8 mouse cellular contexts compared by ENCODE assay signal in the genomic region with DNA sequence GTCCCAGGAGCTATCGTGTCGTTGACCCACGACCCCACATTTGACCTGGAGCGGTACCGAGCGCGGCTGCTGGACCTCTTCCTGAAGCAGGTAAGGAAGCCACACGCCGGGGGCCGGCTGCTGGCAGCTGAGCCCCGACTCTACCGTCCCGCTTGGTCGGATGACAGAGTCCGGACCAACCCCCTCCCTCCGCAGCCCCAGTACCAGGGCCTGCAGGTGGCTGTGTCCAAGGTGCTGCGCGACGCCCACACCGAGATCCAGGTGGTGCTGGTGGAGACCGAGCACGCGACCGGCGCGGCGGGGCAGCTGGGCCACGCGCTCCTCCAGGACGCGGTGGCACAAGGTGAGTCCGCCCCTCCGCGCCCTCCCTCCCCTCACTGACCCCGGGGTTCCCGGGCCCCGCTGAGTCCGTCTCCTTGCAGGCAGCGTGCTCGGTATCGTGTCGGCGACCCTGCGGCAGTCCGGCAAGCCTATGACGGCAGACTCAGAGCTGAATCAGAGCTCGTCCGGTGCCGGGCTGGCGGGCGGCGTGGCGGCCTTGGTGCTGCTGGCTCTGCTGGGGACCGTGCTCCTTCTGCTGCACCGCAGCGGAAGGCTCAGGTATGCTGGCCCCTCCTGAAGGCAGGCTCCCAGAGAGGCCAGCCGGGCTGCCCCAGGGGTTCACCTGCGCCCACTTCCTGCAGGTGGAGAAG. TPM values are rescaled to one million over a fixed set of nuclear protein-coding genes. Genes with fewer than 3 reads are reported as not detected.
DNase-seq lines count a peak whose midpoint lies in the region; ATAC-seq and TF ChIP-seq lines count a peak whose summit lies in the region.

No protein-coding gene starts in this region.

- peaks cover 31% of the 10 kb centered on the region for H3K4me1 ChIP-seq in heart, embryonic 13.5 days
- peaks cover 19% of the 10 kb centered on the region for H3K4me1 ChIP-seq in forebrain, embryonic 12.5 days
- H3K4me1 ChIP-seq in liver, embryonic 13.5 days (replicated peaks) = peaks cover 39% of the 10 kb centered on the region
- H3K4me1 ChIP-seq in thymus, adult 2 months (replicated peaks; ENCODE audit: control insufficient read depth, insufficient read depth, low read length) = peaks cover 6% of the 10 kb centered on the region; the same call in 1 of the 2 replicates

- peak overlapping the region; percentile 53 for H3K4me3 ChIP-seq in heart, embryonic 13.5 days
- peak overlapping the region; percentile 40 for H3K4me3 ChIP-seq in forebrain, embryonic 12.5 days (replicated peaks)
- H3K4me3 ChIP-seq in liver, embryonic 13.5 days (replicated peaks) = peak overlapping the region; percentile 40
- no peak overlapping the region for H3K4me3 ChIP-seq in thymus, adult 2 months (ENCODE audit: control insufficient read depth, insufficient read depth, low read length)

- no peak for TF ChIP-seq POLR2A in thymus, adult 2 months (IDR thresholded peaks at IDR 0.05; ENCODE audit: control insufficient read depth, extremely low read depth, insufficient read depth, low read length, poor library complexity)

- TF ChIP-seq CTCF in thymus, adult 2 months (IDR thresholded peaks at IDR 0.05; ENCODE audit: borderline replicate concordance, control insufficient read depth, extremely low read depth, insufficient read depth, low read length, poor library complexity) = no peak

- H3K9ac ChIP-seq in heart, embryonic 13.5 days = peak overlapping the region; percentile 77
- H3K9ac ChIP-seq in forebrain, embryonic 12.5 days = 0 out of 2 replicates have a peak overlapping the region, but pooled peaks have one; percentile 3
- H3K9ac ChIP-seq in liver, embryonic 13.5 days = no peak overlapping the region

- WGBS in heart, embryonic 13.5 days = under 1% methylated on average over 58 of the region's 58 CpGs
- under 1% methylated on average over 48 of the region's 58 CpGs for WGBS in forebrain, embryonic 12.5 days
- 3% methylated on average over 58 of the region's 58 CpGs for WGBS in liver, embryonic 13.5 days (ENCODE audit: insufficient replicate concordance)
- 3% methylated on average over 58 of the region's 58 CpGs for WGBS in thymus, adult 2 months

- no peak for DNase-seq in heart, postnatal 25 days (ENCODE audit: low spot score)
- peak; percentile 61 for DNase-seq in ZHBTc4 (ENCODE audit: low read depth, low spot score)
- no peak for DNase-seq in liver, embryonic 13.5 days
- DNase-seq in layer of hippocampus, postnatal 36 days = no peak
- no peak for DNase-seq in thymus, adult 2 months
- DNase-seq in right cerebral cortex, adult 18-20 months = no peak

- peak overlapping the region; percentile 83 for H3K4me2 ChIP-seq in heart, embryonic 13.5 days
- H3K4me2 ChIP-seq in forebrain, embryonic 12.5 days = peak overlapping the region; percentile 58
- H3K4me2 ChIP-seq in liver, embryonic 13.5 days = peak overlapping the region; percentile 55

- intact Hi-C loops in heart, postnatal 25 days (cut with DNase I) = no loop called here

- no peak overlapping the region for H3K27ac ChIP-seq in heart, embryonic 13.5 days (replicated peaks)
- H3K27ac ChIP-seq in forebrain, embryonic 12.5 days = no peak overlapping the region
- no peak overlapping the region for H3K27ac ChIP-seq in liver, embryonic 13.5 days
- H3K27ac ChIP-seq in thymus, adult 2 months (ENCODE audit: control insufficient read depth, insufficient read depth, low read length) = no peak overlapping the region

- H3K27me3 ChIP-seq in heart, embryonic 13.5 days (replicated peaks) = peaks cover 74% of the 10 kb centered on the region
- peaks cover 80% of the 10 kb centered on the region for H3K27me3 ChIP-seq in forebrain, embryonic 12.5 days
- peaks cover 72% of the 10 kb centered on the region for H3K27me3 ChIP-seq in liver, embryonic 13.5 days
- H3K27me3 ChIP-seq in thymus, adult 2 months (ENCODE audit: control insufficient read depth, insufficient read depth, low read length) = peaks cover 20% of the 10 kb centered on the region

- peaks cover 5% of the 10 kb centered on the region; the same call in 1 of the 2 replicates for H3K9me3 ChIP-seq in heart, embryonic 13.5 days
- peaks cover 7% of the 10 kb centered on the region; the same call in 1 of the 2 replicates for H3K9me3 ChIP-seq in forebrain, embryonic 12.5 days
- no peaks in the 10 kb centered on the region for H3K9me3 ChIP-seq in liver, embryonic 13.5 days (replicated peaks)

- no peaks in the 10 kb centered on the region for H3K36me3 ChIP-seq in heart, embryonic 13.5 days
- H3K36me3 ChIP-seq in forebrain, embryonic 12.5 days (replicated peaks) = no peaks in the 10 kb centered on the region
- H3K36me3 ChIP-seq in liver, embryonic 13.5 days = no peaks in the 10 kb centered on the region
- H3K36me3 ChIP-seq in thymus, adult 2 months (ENCODE audit: control insufficient read depth, insufficient read depth, low read length) = no peaks in the 10 kb centered on the region

- no peak for ATAC-seq in heart, embryonic 13.5 days (ENCODE audit: extremely low read depth, insufficient number of reproducible peaks, low FRiP score, low TSS enrichment)
- no peak for ATAC-seq in forebrain, embryonic 12.5 days (ENCODE audit: low FRiP score)
- ATAC-seq in liver, embryonic 13.5 days (ENCODE audit: low read depth) = no peak

RNA-seq across cellular contexts. Expression of a gene that starts 4.4 kb away (rescaled TPM):
- polyA plus RNA-seq in heart, embryonic 13.5 days (2015; fragmentation: Nextera tagmentation; extraction: Ambion mirVana) = 2.9 and 3.4 TPM in 2 replicates
- not detected for total RNA-seq in heart, postnatal 25 days (2021)
- 0.63 and 0.95 TPM in 2 replicates for polyA plus RNA-seq in forebrain, embryonic 12.5 days (2016; fragmentation: Nextera tagmentation; extraction: Ambion mirVana)
- 1.4 and 1.5 TPM in 2 replicates for polyA plus RNA-seq in liver, embryonic 13.5 days (2015; fragmentation: Nextera tagmentation; extraction: Ambion mirVana)
- total RNA-seq in layer of hippocampus, postnatal 36 days (2021) = 1 to 10 TPM; 2.8 to 4.7 TPM
- 7.0 and 8.8 TPM in 2 replicates for polyA plus RNA-seq in thymus, adult 2 months (2012; rRNA removed)
